Mouse (Mus musculus) heart, postnatal 4 days (tissue): ENCODE results near the gene Cdc34. TPM values are rescaled to one million over a fixed set of nuclear protein-coding genes. Genes with fewer than 3 reads are reported as not detected.

ENCODE experiments used
- DNase-seq: peaks from one replicate; pipeline ENCODE4 v3.0.0; 2021
- total RNA-seq, 2 experiments: library from RNA; stranded (reverse); gene quantifications; 2 replicates each; pipeline ENCODE4 v1.2.3; 2021

Cdc34 gene
- total RNA-seq, 2 experiments from 2014 or later = 134 to 145 TPM

GRCm38 (mm10) chr10:79721089-79721488 lies 39.1 kb downstream of the Cdc34 start:
- DNase-seq = no peak

- DNase-seq = no peak
Observed at GRCm38 (mm10) chr10:79723047-79723446, 41.1 kb downstream of the Cdc34 start.

- DNase-seq = peak; percentile 53
Observed at GRCm38 (mm10) chr10:79723692-79724091, 41.7 kb downstream of the Cdc34 start.

GRCm38 (mm10) chr10:79726090-79726489 lies 44.1 kb downstream of the Cdc34 start:
- DNase-seq = peak; percentile 69

GRCm38 (mm10) chr10:79728323-79729249 lies 46.6 kb downstream of the Cdc34 start:
- no peak for DNase-seq

GRCm38 (mm10) chr10:79729357-79729965 lies 47.5 kb downstream of the Cdc34 start:
- peak; percentile 68 for DNase-seq

GRCm38 (mm10) chr10:79732500-79732899 lies 50.5 kb downstream of the Cdc34 start:
- no peak for DNase-seq

GRCm38 (mm10) chr10:79733847-79734246 lies 51.9 kb downstream of the Cdc34 start:
- no peak for DNase-seq

- DNase-seq = no peak
Observed at GRCm38 (mm10) chr10:79735361-79735760, 53.4 kb downstream of the Cdc34 start.

GRCm38 (mm10) chr10:79736706-79737105 lies 54.7 kb downstream of the Cdc34 start:
- DNase-seq = no peak

Other genes starting within 250 kb of the Cdc34 start
- not detected for gene Vmn2r83, start 213.5 kb upstream of the Cdc34 start, total RNA-seq
- gene Plpp2, start 148.4 kb upstream of the Cdc34 start, total RNA-seq = 1 to 10 TPM; 5.7 to 6.0 TPM
- gene Mier2, start 127.0 kb upstream of the Cdc34 start, total RNA-seq = 10 to 100 TPM; 19.7 to 21.9 TPM
- gene Theg, start 94.9 kb upstream of the Cdc34 start, total RNA-seq = not detected
- under 1 TPM; 0.10 to 0.11 TPM for gene C2cd4c, start 68.2 kb upstream of the Cdc34 start, total RNA-seq
- 1 to 10 TPM; 3.2 to 3.7 TPM for gene Shc2, start 44.3 kb upstream of the Cdc34 start, total RNA-seq
- gene Odf3l2, start 36.5 kb upstream of the Cdc34 start, total RNA-seq = not detected
- gene Madcam1, start 17.6 kb upstream of the Cdc34 start, total RNA-seq = under 1 TPM; 0.36 to 0.67 TPM
- 10 to 100 TPM; 18.8 to 20.3 TPM for gene Tpgs1, start 12.8 kb upstream of the Cdc34 start, total RNA-seq
- 1 to 10 TPM; 2.9 to 3.7 TPM for gene Gzmm, start 6.8 kb downstream of the Cdc34 start, total RNA-seq
- gene Bsg, start 22.3 kb downstream of the Cdc34 start, total RNA-seq = 100 to 1,000 TPM; 793 to 876 TPM
- 1 to 10 TPM; 7.6 to 9.5 TPM for gene Hcn2, start 34.4 kb downstream of the Cdc34 start, total RNA-seq
- 10 to 100 TPM; 35.4 to 39.6 TPM for gene Polrmt, start 64.4 kb downstream of the Cdc34 start, total RNA-seq
- not detected for gene Fgf22, start 72.9 kb downstream of the Cdc34 start, total RNA-seq
- 10 to 100 TPM; 40.3 to 45.9 TPM for gene Rnf126, start 84.8 kb downstream of the Cdc34 start, total RNA-seq
- 10 to 100 TPM; 10.3 TPM for gene Fstl3, start 95.1 kb downstream of the Cdc34 start, total RNA-seq
- gene Prss57, start 108.8 kb downstream of the Cdc34 start, total RNA-seq = not detected
- 10 to 100 TPM; 78.5 to 88.6 TPM for gene Palm, start 111.4 kb downstream of the Cdc34 start, total RNA-seq
- under 1 TPM; 0.14 to 0.45 TPM for gene Misp, start 138.8 kb downstream of the Cdc34 start, total RNA-seq
- 100 to 1,000 TPM; 167 to 182 TPM for gene Ptbp1, start 172.2 kb downstream of the Cdc34 start, total RNA-seq
- not detected for gene Prtn3, start 192.3 kb downstream of the Cdc34 start, total RNA-seq
- 1 to 10 TPM; 2.5 to 2.9 TPM for gene Plppr3, start 192.4 kb downstream of the Cdc34 start, total RNA-seq
- gene Elane, start 204.1 kb downstream of the Cdc34 start, total RNA-seq = not detected
- gene Cfd, start 208.7 kb downstream of the Cdc34 start, total RNA-seq = under 1 TPM in 1 of 2 experiments, not detected in 1; 0.38 TPM
- gene Med16, start 226.7 kb downstream of the Cdc34 start, total RNA-seq = 10 to 100 TPM; 67.1 to 68.2 TPM
- gene Gm26602, start 228.7 kb downstream of the Cdc34 start, total RNA-seq = not detected
- gene Kiss1r, start 234.8 kb downstream of the Cdc34 start, total RNA-seq = under 1 TPM; 0.25 to 0.33 TPM
- gene R3hdm4, start 239.0 kb downstream of the Cdc34 start, total RNA-seq = 100 to 1,000 TPM in 1 of 2 experiments, 10 to 100 TPM in 1; 91.0 to 100 TPM
- 1 to 10 TPM; 4.2 to 4.3 TPM for gene Arid3a, start 244.8 kb downstream of the Cdc34 start, total RNA-seq